Mouse (Mus musculus): Measurements from ENCODE around the gene Nmrk2.

- TF ChIP-seq POLR2A (IDR thresholded peaks at IDR 0.05; ENCODE audit: borderline replicate concordance, control insufficient read depth, low read depth, low read length) (no peak), CTCF (IDR thresholded peaks at IDR 0.05; ENCODE audit: control insufficient read depth, insufficient read depth, low read length) (no peak)
Observed at GRCm38 (mm10) chr10:81195300-81195699, 6.6 kb downstream of the Nmrk2 start.

Measured in bone marrow, adult 2 months (tissue).